In genomic region chr9:54698318-54699086, GRCm38 (mm10) we compare ENCODE assay signal across 8 mouse cellular contexts. TPM values are rescaled to one million over a fixed set of nuclear protein-coding genes. Genes with fewer than 3 reads are reported as not detected.
DNase-seq lines count a peak whose midpoint lies in the region; ATAC-seq lines count a peak whose summit lies in the region.

Gene Dnaja4 (plus strand): TSS chr9:54698873.

- H3K9ac ChIP-seq in neural tube, embryonic 11.5 days (ENCODE audit: low read length), result peak within 1 kb of the TSS; percentile 70
- peak within 1 kb of the TSS; percentile 89 for H3K9ac ChIP-seq in embryonic facial prominence, embryonic 14.5 days (ENCODE audit: low read depth, low read length)
- H3K9ac ChIP-seq in heart, embryonic 14.5 days (ENCODE audit: low read length), result peak within 1 kb of the TSS; percentile 90
- H3K9ac ChIP-seq in neural tube, embryonic 13.5 days, result peak within 1 kb of the TSS; percentile 71

- 67% methylated on average over 17 of the region's 17 CpGs for WGBS in neural tube, embryonic 11.5 days
- WGBS in embryonic facial prominence, embryonic 14.5 days, result 65% methylated on average over 15 of the region's 17 CpGs
- 53% methylated on average over 17 of the region's 17 CpGs for WGBS in heart, embryonic 14.5 days
- WGBS in limb, embryonic 10.5 days, result 68% methylated on average over 17 of the region's 17 CpGs
- 68% methylated on average over 17 of the region's 17 CpGs for WGBS in neural tube, embryonic 13.5 days

- no peak for DNase-seq in neural tube, embryonic 11.5 days (ENCODE audit: low spot score)
- DNase-seq in neural tube, embryonic 10.5 days (ENCODE audit: extremely low spot score, low spot score), result no peak
- DNase-seq in embryonic facial prominence, embryonic 14.5 days (ENCODE audit: low spot score), result no peak
- no peak for DNase-seq in limb, embryonic 10.5 days (ENCODE audit: low spot score)
- DNase-seq in urinary bladder, postnatal 10 days (ENCODE audit: low spot score), result no peak
- DNase-seq in Muller cell, postnatal 12 days (ENCODE audit: inconsistent ontology term), result no peak

- H3K4me1 ChIP-seq in neural tube, embryonic 11.5 days (ENCODE audit: control insufficient read depth, insufficient read depth, low read length), result 0 out of 2 replicates have a peak, but pooled peaks cover 6% of the 10 kb centered on the region
- H3K4me1 ChIP-seq in embryonic facial prominence, embryonic 14.5 days (ENCODE audit: control insufficient read depth, insufficient read depth, low read length), result 0 out of 2 replicates have a peak, but pooled peaks cover 7% of the 10 kb centered on the region
- H3K4me1 ChIP-seq in heart, embryonic 14.5 days (ENCODE audit: control insufficient read depth in 2 of 2, insufficient read depth in 2 of 2, low read length in 2 of 2), result peaks cover 12 to 32% of the 10 kb centered on the region in 2 experiments
- peaks cover 30% of the 10 kb centered on the region for H3K4me1 ChIP-seq in limb, embryonic 10.5 days
- H3K4me1 ChIP-seq in neural tube, embryonic 13.5 days (replicated peaks), result peaks cover 23% of the 10 kb centered on the region

- H3K4me2 ChIP-seq in neural tube, embryonic 11.5 days (ENCODE audit: low read depth), result peak within 1 kb of the TSS; percentile 72
- H3K4me2 ChIP-seq in embryonic facial prominence, embryonic 14.5 days (ENCODE audit: low read depth, low read length), result peak within 1 kb of the TSS; percentile 92
- peak within 1 kb of the TSS; percentile 94 for H3K4me2 ChIP-seq in heart, embryonic 14.5 days (ENCODE audit: low read length)
- peak within 1 kb of the TSS; percentile 87 for H3K4me2 ChIP-seq in neural tube, embryonic 13.5 days

- no peaks in the 10 kb centered on the region; the same call in 1 of the 2 replicates for H3K9me3 ChIP-seq in neural tube, embryonic 11.5 days (ENCODE audit: control insufficient read depth, low read length)
- H3K9me3 ChIP-seq in embryonic facial prominence, embryonic 14.5 days (ENCODE audit: control insufficient read depth, low read length), result no peaks in the 10 kb centered on the region
- H3K9me3 ChIP-seq in heart, embryonic 14.5 days (ENCODE audit: control insufficient read depth, low read length), result no peaks in the 10 kb centered on the region
- H3K9me3 ChIP-seq in limb, embryonic 10.5 days (replicated peaks), result no peaks in the 10 kb centered on the region
- no peaks in the 10 kb centered on the region for H3K9me3 ChIP-seq in neural tube, embryonic 13.5 days

- peak; percentile 20 for ATAC-seq in neural tube, embryonic 11.5 days (ENCODE audit: insufficient read depth, low FRiP score, low TSS enrichment)
- no peak; the same call in 1 of the 2 replicates for ATAC-seq in embryonic facial prominence, embryonic 14.5 days (ENCODE audit: low read depth)
- no peak for ATAC-seq in heart, embryonic 14.5 days (ENCODE audit: insufficient number of reproducible peaks, insufficient read depth, low FRiP score, low read depth)
- peak; percentile 20; the same call in 1 of the 2 replicates for ATAC-seq in neural tube, embryonic 13.5 days (ENCODE audit: low read depth)

- H3K27ac ChIP-seq in neural tube, embryonic 11.5 days (ENCODE audit: low read depth, low read length), result no peak within 1 kb of the TSS
- no peak within 1 kb of the TSS for H3K27ac ChIP-seq in embryonic facial prominence, embryonic 14.5 days (replicated peaks; ENCODE audit: low read depth, low read length)
- H3K27ac ChIP-seq in heart, embryonic 14.5 days (replicated peaks in 1 of 2; ENCODE audit: control insufficient read depth in 1 of 2, insufficient read depth in 1 of 2, low read depth in 2 of 2, low read length in 2 of 2), result peak within 1 kb of the TSS; percentile 67 to 96
- H3K27ac ChIP-seq in limb, embryonic 10.5 days, result peak within 1 kb of the TSS; percentile 85
- no peak within 1 kb of the TSS for H3K27ac ChIP-seq in neural tube, embryonic 13.5 days (replicated peaks)

- peak within 1 kb of the TSS; percentile 64 for H3K4me3 ChIP-seq in neural tube, embryonic 11.5 days (ENCODE audit: low read depth, low read length)
- peak within 1 kb of the TSS; percentile 78 for H3K4me3 ChIP-seq in embryonic facial prominence, embryonic 14.5 days (ENCODE audit: low read depth, low read length)
- peak within 1 kb of the TSS; percentile 76 to 86 for H3K4me3 ChIP-seq in heart, embryonic 14.5 days (ENCODE audit: control insufficient read depth in 1 of 2, insufficient read depth in 1 of 2, low read depth in 1 of 2, low read length in 2 of 2)
- H3K4me3 ChIP-seq in limb, embryonic 10.5 days, result peak within 1 kb of the TSS; percentile 75
- H3K4me3 ChIP-seq in neural tube, embryonic 13.5 days, result peak within 1 kb of the TSS; percentile 69

- peaks cover 28% of the 10 kb centered on the region for H3K27me3 ChIP-seq in neural tube, embryonic 11.5 days (ENCODE audit: control insufficient read depth, insufficient read depth, low read length)
- H3K27me3 ChIP-seq in embryonic facial prominence, embryonic 14.5 days (replicated peaks; ENCODE audit: control insufficient read depth, insufficient read depth, low read length), result no peaks in the 10 kb centered on the region; the same call in 1 of the 2 replicates
- H3K27me3 ChIP-seq in heart, embryonic 14.5 days (ENCODE audit: control insufficient read depth, insufficient read depth, low read length), result no peaks in the 10 kb centered on the region
- H3K27me3 ChIP-seq in limb, embryonic 10.5 days (ENCODE audit: low read depth, poor library complexity, severe bottlenecking), result peaks cover 84% of the 10 kb centered on the region
- peaks cover 58% of the 10 kb centered on the region for H3K27me3 ChIP-seq in neural tube, embryonic 13.5 days

- H3K36me3 ChIP-seq in neural tube, embryonic 11.5 days (ENCODE audit: control insufficient read depth, insufficient read depth, low read length), result no peaks in the 10 kb centered on the region
- H3K36me3 ChIP-seq in embryonic facial prominence, embryonic 14.5 days (ENCODE audit: control insufficient read depth, insufficient read depth, low read length), result no peaks in the 10 kb centered on the region
- no peaks in the 10 kb centered on the region for H3K36me3 ChIP-seq in heart, embryonic 14.5 days (ENCODE audit: control insufficient read depth, insufficient read depth, low read length)
- no peaks in the 10 kb centered on the region for H3K36me3 ChIP-seq in limb, embryonic 10.5 days
- no peaks in the 10 kb centered on the region for H3K36me3 ChIP-seq in neural tube, embryonic 13.5 days

RNA-seq across cellular contexts. Expression of gene Dnaja4, which starts in this region (rescaled TPM):
- polyA plus RNA-seq in neural tube, embryonic 11.5 days (2014; fragmentation: Nextera tagmentation; extraction: Ambion mirVana), result 3.7 and 4.3 TPM in 2 replicates
- 14.1 and 16.1 TPM in 2 replicates for polyA plus RNA-seq in embryonic facial prominence, embryonic 14.5 days (2014; fragmentation: Nextera tagmentation; extraction: Ambion mirVana)
- 29.0 and 30.1 TPM in 2 replicates for polyA plus RNA-seq in heart, embryonic 14.5 days (2014; fragmentation: Nextera tagmentation; extraction: Ambion mirVana)
- 2.7 and 2.9 TPM in 2 replicates for polyA plus RNA-seq in limb, embryonic 10.5 days (2016; fragmentation: Nextera tagmentation; extraction: Ambion mirVana)
- 3.9 and 6.0 TPM in 2 replicates for polyA plus RNA-seq in neural tube, embryonic 13.5 days (2015; fragmentation: Nextera tagmentation; extraction: Ambion mirVana)

Comparison
In these comparisons a context has a peak if more than half of its experiments do, and no peak if none do; other contexts are left out.
1. ATAC-seq: peak in neural tube, embryonic 11.5 days (single experiment) and neural tube, embryonic 13.5 days (single experiment); none in embryonic facial prominence, embryonic 14.5 days (single experiment) and heart, embryonic 14.5 days (single experiment).
2. H3K27ac ChIP-seq: peak in heart, embryonic 14.5 days (2 of 2) and limb, embryonic 10.5 days (single experiment); none in neural tube, embryonic 11.5 days (single experiment), embryonic facial prominence, embryonic 14.5 days (single experiment) and neural tube, embryonic 13.5 days (single experiment).
3. Peak in every context shown above with its lines, with median percentiles within 50 percentile points of each other: H3K4me2 ChIP-seq, H3K4me3 ChIP-seq and H3K9ac ChIP-seq.